Mouse (Mus musculus) kidney, postnatal 0 days (tissue): ENCODE data around the gene E130308A19Rik. TPM values are rescaled to one million over a fixed set of nuclear protein-coding genes. Genes with fewer than 3 reads are reported as not detected.

ENCODE experiments used
- ATAC-seq: fragments of 200-750 bp; cut with Nextera tagmentation; replicated peaks from 2 replicates; pipeline ENCODE4 v1.8.0; 2017; ENCODE audit warnings: low read depth, moderate number of reproducible peaks, moderate TSS enrichment, moderate library complexity; ENCODE audit not compliant: low FRiP score
- DNase-seq: peaks from one replicate; pipeline ENCODE4 v3.0.0-alpha.2; 2016; ENCODE audit warnings: low spot score
- H3K27ac ChIP-seq: fragments of 300-500 bp; sonication (generic); 2 replicates; pipeline ENCODE4 v1.5.1; 2014; ENCODE audit warnings: mild to moderate bottlenecking
- H3K27me3 ChIP-seq: fragments of 300-500 bp; sonication (generic); 2 replicates; pipeline ENCODE4 v1.6.1; 2014; ENCODE audit warnings: low read length, mixed read lengths; ENCODE audit not compliant: insufficient read depth
- H3K36me3 ChIP-seq: fragments of 300-500 bp; sonication (generic); 2 replicates; pipeline ENCODE4 v1.6.1; 2014; ENCODE audit warnings: low read length, mixed read lengths; ENCODE audit not compliant: insufficient read depth
- H3K4me1 ChIP-seq: fragments of 300-500 bp; sonication (generic); replicated peaks from 2 replicates; pipeline ENCODE4 v1.6.1; 2014; ENCODE audit warnings: antibody characterized with exemption, low read length, mixed read lengths; ENCODE audit not compliant: insufficient read depth
- H3K4me2 ChIP-seq: fragments of 300-500 bp; sonication (generic); 2 replicates; pipeline ENCODE4 v1.6.1; 2014; ENCODE audit warnings: mild to moderate bottlenecking, low read length, moderate library complexity, mixed read lengths
- H3K4me3 ChIP-seq: fragments of 300-500 bp; sonication (generic); replicated peaks from 2 replicates; pipeline ENCODE4 v1.5.1; 2014; ENCODE audit warnings: low read depth, low read length
- H3K9ac ChIP-seq: fragments of 300-500 bp; sonication (generic); 2 replicates; pipeline ENCODE4 v1.6.1; 2014; ENCODE audit warnings: low read depth, low read length
- H3K9me3 ChIP-seq: fragments of 300-500 bp; sonication (generic); replicated peaks from 2 replicates; pipeline ENCODE4 v1.6.1; 2016; ENCODE audit warnings: low read length, inconsistent platforms, mixed read lengths
- CTCF ChIP-seq: IDR thresholded peaks from 2 replicates; pipeline ENCODE4 v1.5.1; 2016; ENCODE audit warnings: antibody characterized with exemption, low read depth, mild to moderate bottlenecking, moderate library complexity
- WGBS: fragments of 180-500 bp; shearing (Covaris S2); extraction: QIAGEN DNeasy Blood & Tissue Kit; methylation state at CpG from one replicate; pipeline ENCODE4 v1.1.7; 2014; 5-methylcytosine and 5-hydroxymethylcytosine counted together
- polyA plus RNA-seq: library from polyadenylated mRNA; unstranded; fragments of >200 nt; fragmentation: Nextera tagmentation; extraction: Ambion mirVana; gene quantifications from 2 replicates; pipeline ENCODE4 v1.2.1, GENCODE M21; 2015

The E130308A19Rik gene
- polyA plus RNA-seq, 1 experiment from 2014 or later, result 29.0 TPM

- H3K36me3 ChIP-seq, result no peaks in the 10 kb centered on the region
- no peak overlapping the region for H3K27ac ChIP-seq
- WGBS, result 51% methylated on average over 4 of the region's 4 CpGs
- no peak overlapping the region for H3K9ac ChIP-seq
- no peak for DNase-seq
- H3K4me2 ChIP-seq, result no peak overlapping the region
- no peak for ATAC-seq
- H3K27me3 ChIP-seq, result no peaks in the 10 kb centered on the region
- no peak for TF ChIP-seq CTCF
- H3K4me1 ChIP-seq, result peaks cover 22% of the 10 kb centered on the region; the same call in 1 of the 2 replicates
- H3K9me3 ChIP-seq, result no peaks in the 10 kb centered on the region
- no peak overlapping the region for H3K4me3 ChIP-seq
Observed at GRCm38 (mm10) chr4:59644992-59645391, 19.0 kb downstream of the E130308A19Rik start.

- H3K9me3 ChIP-seq, result no peaks in the 10 kb centered on the region
- H3K4me3 ChIP-seq, result no peak overlapping the region
- TF ChIP-seq CTCF, result no peak
- no peak overlapping the region for H3K9ac ChIP-seq
- ATAC-seq, result no peak
- no peak for DNase-seq
- H3K27me3 ChIP-seq, result no peaks in the 10 kb centered on the region
- H3K27ac ChIP-seq, result no peak overlapping the region
- no peak overlapping the region for H3K4me2 ChIP-seq
- H3K4me1 ChIP-seq, result peaks cover 17% of the 10 kb centered on the region; the same call in 1 of the 2 replicates
- H3K36me3 ChIP-seq, result no peaks in the 10 kb centered on the region
- WGBS, result 85% methylated on average over 2 of the region's 2 CpGs
Observed at GRCm38 (mm10) chr4:59645610-59646009, 19.6 kb downstream of the E130308A19Rik start.

GRCm38 (mm10) chr4:59646020-59646696 is 20.1 kb downstream of the E130308A19Rik start:
- TF ChIP-seq CTCF, result no peak
- H3K27ac ChIP-seq, result no peak overlapping the region
- no peak for ATAC-seq
- H3K4me3 ChIP-seq, result no peak overlapping the region
- WGBS, result 91% methylated on average over 10 of the region's 10 CpGs
- DNase-seq, result no peak
- no peaks in the 10 kb centered on the region for H3K36me3 ChIP-seq
- no peak overlapping the region for H3K9ac ChIP-seq
- H3K4me1 ChIP-seq, result peaks cover 15% of the 10 kb centered on the region; the same call in 1 of the 2 replicates
- H3K9me3 ChIP-seq, result no peaks in the 10 kb centered on the region
- no peak overlapping the region for H3K4me2 ChIP-seq
- H3K27me3 ChIP-seq, result no peaks in the 10 kb centered on the region

- 79% methylated on average over 5 of the region's 5 CpGs for WGBS
- H3K4me1 ChIP-seq, result peaks cover 4% of the 10 kb centered on the region; the same call in 1 of the 2 replicates
Observed at GRCm38 (mm10) chr4:59649119-59649518, 23.1 kb downstream of the E130308A19Rik start.

DNA sequence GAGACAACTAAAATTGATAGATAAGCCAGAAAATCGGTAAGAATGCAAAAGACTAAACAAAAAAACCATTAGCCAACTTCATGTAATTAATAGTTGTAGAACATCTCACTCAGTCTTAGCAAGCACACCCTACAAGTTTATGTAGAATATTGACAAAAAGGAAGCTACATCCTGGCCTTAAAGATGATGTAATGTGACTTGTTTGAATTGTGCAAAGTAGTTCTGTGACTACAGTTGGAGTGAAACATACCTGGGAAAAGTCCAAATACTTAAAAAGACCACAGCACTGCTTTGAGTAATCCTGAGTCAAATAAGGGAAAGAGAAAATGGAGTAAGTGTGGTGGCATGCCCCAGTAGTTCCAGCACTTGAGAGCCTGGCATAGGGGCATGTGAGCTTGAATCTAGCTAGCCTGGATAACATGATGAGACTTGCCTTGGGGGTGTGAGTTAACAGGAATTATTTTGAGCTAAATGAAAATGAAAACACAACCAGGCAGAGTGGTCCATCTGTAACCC is 26.2 kb downstream of the E130308A19Rik start:
- H3K27me3 ChIP-seq, result no peaks in the 10 kb centered on the region
- no peak for TF ChIP-seq CTCF
- DNase-seq (no peak), ATAC-seq (no peak)
- H3K36me3 ChIP-seq, result no peaks in the 10 kb centered on the region
- no peak overlapping the region for H3K27ac ChIP-seq
- WGBS, result 80% methylated on average over 1 of the region's 1 CpGs
- H3K4me2 ChIP-seq, result no peak overlapping the region
- H3K9me3 ChIP-seq, result no peaks in the 10 kb centered on the region
- H3K9ac ChIP-seq, result no peak overlapping the region
- no peaks in the 10 kb centered on the region for H3K4me1 ChIP-seq
- no peak overlapping the region for H3K4me3 ChIP-seq

More at GRCm38 (mm10) chr4:59649119-59649518, 23.1 kb downstream of the E130308A19Rik start:
- Histone ChIP-seq H3K4me3 (no peak overlapping the region), H3K27me3 (no peaks in the 10 kb centered on the region), H3K9ac (no peak overlapping the region), H3K36me3 (no peaks in the 10 kb centered on the region), H3K4me2 (no peak overlapping the region), H3K27ac (no peak overlapping the region), H3K9me3 (no peaks in the 10 kb centered on the region)
- no peak for DNase-seq
- no peak for ATAC-seq
- no peak for TF ChIP-seq CTCF

- no peak overlapping the region for H3K4me3 ChIP-seq
- no peak for TF ChIP-seq CTCF
Observed at GRCm38 (mm10) chr4:59656061-59656642, 30.1 kb downstream of the E130308A19Rik start.

More at GRCm38 (mm10) chr4:59656061-59656642, 30.1 kb downstream of the E130308A19Rik start:
- Histone ChIP-seq H3K27me3 (no peaks in the 10 kb centered on the region), H3K9ac (no peak overlapping the region), H3K4me2 (no peak overlapping the region), H3K9me3 (no peaks in the 10 kb centered on the region), H3K36me3 (no peaks in the 10 kb centered on the region), H3K27ac (no peak overlapping the region), H3K4me1 (no peaks in the 10 kb centered on the region)
- no peak for ATAC-seq
- DNase-seq, result no peak
- 68% methylated on average over 5 of the region's 5 CpGs for WGBS
